Mouse (Mus musculus) heart, postnatal 14 days (tissue): ENCODE results near the gene Hjurp. TPM values are rescaled to one million over a fixed set of nuclear protein-coding genes. Genes with fewer than 3 reads are reported as not detected.
A peak's percentile ranks its signal among the peaks of the same experiment; 100 is the strongest.

Experiments
- DNase-seq, 2 experiments: peaks; one replicate each; pipeline ENCODE4 v3.0.0; 2021 to 2022
- intact Hi-C: fragments of 180-260 bp; cut with DNase I; formaldehyde crosslinking; loops from one replicate; pipeline ENCODE4 v1.15.1; 2025
- total RNA-seq, 2 experiments: library from RNA; stranded (reverse); gene quantifications; 2 replicates each; pipeline ENCODE4 v1.2.3; 2021

Hjurp gene
- total RNA-seq, 2 experiments from 2014 or later: 25.4 to 32.1 TPM

DNA sequence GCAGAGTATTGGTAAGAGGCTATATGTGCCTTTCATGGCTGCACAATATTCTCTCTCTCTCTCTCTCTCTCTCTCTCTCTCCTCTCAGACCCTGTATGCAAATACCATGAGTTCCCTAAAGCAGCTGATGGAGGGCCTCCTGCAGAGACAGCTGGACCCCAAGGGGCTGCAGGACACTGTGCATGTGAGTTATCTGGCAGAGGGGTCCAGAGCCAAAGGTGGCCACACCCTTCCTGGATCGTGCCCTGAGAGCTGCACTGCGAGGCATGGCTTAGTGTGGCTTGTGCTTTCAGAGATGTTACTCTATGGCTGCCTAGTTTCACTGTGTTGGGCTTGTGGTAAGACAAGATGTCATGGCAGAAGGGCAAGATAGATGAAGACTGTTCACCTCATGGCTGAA lies 29.8 kb downstream of the Hjurp start:
- intact Hi-C loops: no loop called here
- peak in 1 of 2 experiments; percentile 10 for DNase-seq

DNA sequence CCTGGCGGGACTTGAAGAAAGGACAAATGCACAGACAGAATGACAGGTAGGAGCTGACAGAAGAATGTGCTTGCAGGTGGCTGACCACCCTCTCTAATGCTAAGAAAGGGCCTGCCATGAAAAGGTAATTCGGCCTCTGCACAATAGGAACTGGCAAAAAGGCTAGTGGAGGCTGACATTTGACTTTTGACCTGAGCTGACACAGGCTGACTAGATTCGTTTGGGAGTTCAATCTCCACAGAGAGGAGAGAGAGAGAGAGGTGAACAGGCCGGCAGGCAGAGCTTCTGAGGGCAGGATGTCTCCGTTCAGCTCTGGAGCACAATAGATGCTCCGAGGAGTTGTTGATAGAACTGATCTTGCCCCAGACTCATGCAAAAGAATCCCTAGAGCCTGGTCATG lies 31.0 kb downstream of the Hjurp start:
- DNase-seq: no peak
- intact Hi-C loops: no loop called here

DNA sequence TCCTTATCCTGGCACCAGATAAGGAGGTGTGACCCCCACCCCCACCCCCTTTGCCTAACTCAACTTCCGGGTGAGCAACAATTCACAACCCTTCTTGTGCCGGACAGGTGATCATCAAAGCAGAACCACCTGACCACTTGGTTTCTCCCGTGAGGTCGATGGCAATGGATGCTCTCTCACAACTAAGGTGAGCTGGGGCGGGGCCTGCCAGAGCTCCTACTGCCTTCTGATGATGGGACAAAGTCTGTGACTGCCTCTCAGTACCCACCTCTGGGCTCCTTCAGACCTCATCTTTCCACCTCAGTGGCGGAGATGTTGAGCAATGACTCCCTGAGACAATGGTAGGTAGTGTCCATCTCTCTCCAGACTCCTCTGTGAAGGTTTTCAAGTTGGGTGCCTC lies 31.6 kb downstream of the Hjurp start:
- intact Hi-C loops: no loop called here
- DNase-seq: no peak

DNA sequence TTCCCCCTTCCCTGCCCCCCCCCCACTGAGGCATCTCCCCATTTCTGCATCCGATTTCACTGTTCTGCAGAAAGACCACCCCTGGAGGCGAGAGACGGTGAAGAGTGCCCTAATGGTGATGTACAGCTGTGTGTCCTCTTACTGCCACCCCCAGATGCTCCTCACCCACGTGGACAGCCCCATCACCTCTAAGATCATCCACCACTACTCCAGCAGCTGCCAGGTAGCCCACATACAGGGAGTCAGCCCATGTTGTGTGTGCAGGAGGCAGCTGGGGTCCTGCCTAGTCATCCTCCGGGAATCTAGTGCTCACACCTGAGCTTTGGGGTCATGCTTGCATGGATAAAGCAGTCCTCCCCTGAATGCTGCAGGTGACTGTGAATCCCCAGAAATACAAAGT lies 33.6 kb downstream of the Hjurp start:
- no peak for DNase-seq
- intact Hi-C loops: no loop called here

DNA sequence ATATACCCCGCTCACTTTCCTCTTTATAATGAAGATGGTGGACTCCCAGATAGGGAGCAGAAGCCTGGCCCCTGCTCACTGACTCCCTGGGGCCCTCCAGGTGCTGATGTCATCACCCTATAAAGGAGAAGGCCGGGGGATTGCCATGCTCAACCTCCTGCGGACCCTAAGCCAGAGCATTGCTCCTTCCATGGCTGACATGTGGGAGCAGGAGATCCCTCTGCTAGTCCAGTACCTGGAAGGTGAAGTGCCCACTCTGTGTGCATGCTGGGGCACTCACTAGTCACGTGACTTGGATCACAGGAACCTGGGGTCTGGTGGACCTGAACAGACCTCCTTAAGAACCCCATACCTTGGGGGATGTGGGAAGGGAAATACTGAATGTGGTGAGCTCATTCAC lies 36.9 kb downstream of the Hjurp start:
- no peak for DNase-seq
- intact Hi-C loops: no loop called here

DNA sequence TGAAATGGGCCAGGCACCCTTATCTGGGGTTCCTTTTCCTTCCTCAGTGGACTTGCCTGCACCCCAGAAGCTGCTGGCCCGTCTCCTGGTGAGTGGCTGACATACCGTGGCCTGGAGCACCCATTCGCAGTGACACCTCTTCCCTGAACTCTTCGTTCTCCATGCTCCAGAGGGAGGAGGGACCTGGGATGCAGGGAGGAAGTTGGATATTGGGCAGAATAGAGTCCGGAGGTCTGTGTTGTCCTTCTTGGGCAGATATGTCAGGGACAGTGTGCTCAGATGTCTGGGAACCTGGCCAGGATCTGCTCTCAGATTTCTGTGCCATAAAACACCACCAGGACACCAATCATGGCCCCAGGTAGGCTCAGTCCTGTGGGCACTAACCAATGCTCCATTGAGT lies 37.4 kb downstream of the Hjurp start:
- no peak for DNase-seq

DNA sequence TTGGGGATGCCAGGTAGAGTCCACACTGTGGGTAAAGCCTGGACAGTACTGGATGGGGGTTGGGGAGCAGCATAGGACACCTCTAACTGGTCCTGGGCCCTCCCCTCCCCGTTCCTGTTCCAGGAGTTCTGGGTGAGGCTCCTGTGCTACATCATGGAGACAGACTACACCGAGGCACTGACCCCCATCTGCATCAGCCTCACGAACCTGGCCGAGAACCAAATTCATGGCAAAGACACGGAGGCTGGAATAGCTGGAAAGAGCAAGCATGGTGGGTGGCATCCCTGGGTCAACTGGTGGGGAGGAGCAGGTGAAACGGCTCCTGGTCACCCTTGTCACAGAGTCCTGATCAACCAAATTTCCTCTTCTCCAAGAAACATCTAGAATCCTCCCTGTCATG lies 38.7 kb downstream of the Hjurp start:
- no peak for DNase-seq
- intact Hi-C loops: no loop called here

More for the DNA sequence above, 37.4 kb downstream of the Hjurp start:
- intact Hi-C loops: no loop called here

DNA sequence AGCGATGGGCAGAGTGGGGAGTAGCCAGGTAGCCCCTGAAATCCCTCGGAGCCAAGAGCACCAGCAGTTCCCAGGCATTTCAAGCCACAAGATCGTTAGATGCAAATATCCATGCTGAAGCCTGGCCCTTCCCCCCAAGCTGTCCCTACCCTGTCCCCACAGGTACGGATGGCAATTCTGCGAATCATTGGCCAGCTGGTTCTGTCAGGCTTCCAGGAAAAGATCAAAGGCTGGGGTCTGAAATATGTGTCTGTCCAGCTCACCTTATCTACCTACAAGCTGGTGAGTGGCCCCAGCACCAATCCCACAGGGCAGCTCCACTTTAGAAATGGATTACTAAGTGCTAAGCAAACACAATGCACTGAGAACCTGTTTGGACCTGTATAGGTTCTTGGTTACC lies 40.1 kb downstream of the Hjurp start:
- intact Hi-C loops: no loop called here
- DNase-seq: no peak

DNA sequence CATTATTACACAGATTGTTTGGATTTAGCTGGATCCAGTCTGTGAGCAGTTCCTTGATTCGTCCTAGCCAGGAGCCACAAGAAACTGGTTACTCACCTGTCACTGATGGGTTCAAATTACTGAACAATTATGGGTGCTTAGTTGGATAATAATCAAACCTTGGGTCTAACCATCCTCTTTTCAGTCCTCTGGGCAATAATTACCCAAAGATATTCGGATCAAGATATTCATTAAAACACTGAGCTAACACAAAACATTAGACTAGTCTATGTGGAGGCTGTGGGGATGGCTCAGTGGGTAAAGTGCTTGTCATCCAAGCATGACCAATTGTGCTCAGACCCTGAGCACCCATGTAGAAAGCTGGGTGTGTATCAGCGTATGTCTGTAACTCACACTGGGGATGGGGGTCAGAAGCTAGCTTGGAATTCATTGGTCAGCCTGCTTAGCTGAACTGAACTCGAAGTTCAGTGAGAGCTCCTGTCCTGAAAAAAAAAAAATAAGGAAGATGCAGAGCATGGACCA lies 41.5 kb downstream of the Hjurp start:
- no peak for DNase-seq
- intact Hi-C loops: no loop called here

DNA sequence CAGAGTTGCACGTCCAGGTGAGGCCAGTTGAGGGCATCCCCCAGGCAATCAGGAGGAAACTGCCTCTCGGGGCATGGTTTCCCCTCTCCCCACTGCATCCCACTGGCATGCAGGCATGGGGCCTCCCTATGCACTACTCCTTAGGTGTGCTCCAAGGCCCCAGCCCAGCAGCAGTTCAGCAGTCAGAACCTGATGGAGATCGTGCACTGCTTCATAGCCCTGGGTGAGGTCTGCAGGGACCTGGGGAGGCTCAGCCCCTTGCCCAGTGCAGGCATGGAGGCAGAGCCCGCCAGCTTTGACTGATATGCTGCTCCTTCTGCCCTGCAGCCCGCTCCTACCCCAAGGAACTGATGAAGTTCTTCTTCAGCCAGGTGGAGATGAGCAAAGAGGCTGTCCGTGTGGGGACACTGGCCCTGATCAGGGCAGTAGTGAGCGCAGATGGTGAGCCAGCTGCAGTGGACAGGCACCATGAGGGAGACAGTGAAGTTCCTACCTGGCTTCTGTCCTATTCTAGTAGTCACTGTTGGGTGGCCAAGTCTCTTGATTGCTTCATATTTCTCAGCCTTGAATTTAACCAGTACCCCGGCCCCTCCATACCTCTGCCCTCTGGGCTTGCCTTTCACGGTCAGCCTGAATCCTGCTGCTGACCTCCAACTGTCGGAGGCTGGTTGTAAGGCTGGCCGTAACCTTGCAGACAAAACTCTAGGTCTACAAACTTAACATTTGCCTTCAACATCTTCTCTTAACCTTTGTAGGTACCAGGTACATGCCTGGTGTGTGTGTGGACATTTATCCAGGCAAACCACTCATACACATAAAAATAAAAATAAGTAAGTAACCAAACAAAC lies 42.2 kb downstream of the Hjurp start:
- DNase-seq: no peak
- intact Hi-C loops: no loop called here

DNA sequence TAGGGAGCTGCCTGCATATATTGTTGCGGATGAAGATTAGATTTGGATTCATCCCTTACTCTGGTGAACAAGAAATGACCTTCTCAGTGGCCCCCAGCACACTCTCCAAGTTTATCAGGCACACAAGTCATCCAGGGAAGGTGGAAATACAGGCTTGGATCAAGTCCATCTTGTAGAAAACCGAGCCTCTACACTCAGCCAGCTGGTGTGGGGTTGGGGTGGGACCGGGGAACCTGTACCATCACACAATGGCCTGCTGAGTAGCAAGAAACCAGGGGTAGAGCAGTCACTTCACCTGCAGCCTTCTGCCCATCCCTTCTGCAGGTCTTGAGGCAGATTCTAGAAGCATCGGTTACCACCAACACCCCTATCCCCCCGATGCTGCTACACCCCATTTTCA lies 42.8 kb downstream of the Hjurp start:
- DNase-seq: no peak
- intact Hi-C loops: no loop called here

DNA sequence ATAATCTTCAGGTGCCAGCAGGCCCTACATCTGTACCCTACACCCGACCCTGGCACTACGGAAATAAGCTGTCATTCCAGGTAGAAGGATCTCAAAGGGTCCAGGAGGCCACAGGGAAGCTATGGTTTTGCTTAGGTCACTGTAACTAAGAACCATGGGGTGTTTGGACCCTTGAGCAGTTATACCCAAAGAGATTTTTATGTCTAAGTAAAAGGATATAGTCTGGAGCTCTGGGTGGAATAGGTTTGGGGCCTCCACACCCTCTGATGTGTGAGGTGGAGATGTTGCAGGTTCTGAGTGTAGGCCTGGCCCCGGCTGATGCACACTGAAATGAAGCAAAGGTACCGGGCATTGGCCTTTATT lies 43.2 kb downstream of the Hjurp start:
- intact Hi-C loops: no loop called here
- DNase-seq: no peak

DNA sequence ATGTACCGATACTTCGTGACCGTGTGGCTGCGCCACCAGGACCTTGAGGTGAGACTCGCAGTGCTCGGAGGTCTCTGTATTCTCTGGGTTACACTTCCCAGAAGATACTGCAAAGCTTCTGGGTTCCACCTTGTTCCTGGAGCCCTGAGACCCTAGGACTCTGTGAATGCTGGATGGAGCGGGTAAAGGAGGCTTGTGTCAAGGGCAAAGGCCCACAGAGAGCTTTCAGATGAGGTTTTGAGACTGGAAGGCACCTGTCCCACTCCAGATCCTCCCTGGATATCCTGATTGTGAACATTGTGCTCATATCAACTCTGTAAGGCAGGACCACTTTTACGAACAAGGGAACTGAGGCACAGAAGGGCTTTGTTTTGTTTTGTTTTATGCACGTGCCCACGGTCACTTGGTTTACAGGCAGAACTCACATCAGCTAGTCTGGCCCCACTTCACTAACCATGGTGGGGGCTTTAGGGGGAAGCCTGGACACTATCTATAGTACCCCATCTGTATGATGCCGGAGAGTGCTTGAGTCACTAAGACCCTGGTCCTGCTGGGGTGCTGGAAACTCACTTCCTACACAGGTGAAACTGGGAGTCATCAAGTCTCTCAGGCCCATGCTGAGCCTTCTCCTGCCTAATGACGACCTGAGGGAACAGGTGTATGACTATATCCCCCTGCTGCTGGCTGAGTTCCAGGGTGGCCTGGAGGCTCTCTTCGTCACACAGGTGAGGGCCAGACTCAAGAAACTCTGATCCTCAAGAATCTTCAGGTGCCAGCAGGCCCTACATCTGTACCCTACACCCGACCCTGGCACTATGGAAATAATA lies 43.8 kb downstream of the Hjurp start:
- intact Hi-C loops: no loop called here
- no peak for DNase-seq

DNA sequence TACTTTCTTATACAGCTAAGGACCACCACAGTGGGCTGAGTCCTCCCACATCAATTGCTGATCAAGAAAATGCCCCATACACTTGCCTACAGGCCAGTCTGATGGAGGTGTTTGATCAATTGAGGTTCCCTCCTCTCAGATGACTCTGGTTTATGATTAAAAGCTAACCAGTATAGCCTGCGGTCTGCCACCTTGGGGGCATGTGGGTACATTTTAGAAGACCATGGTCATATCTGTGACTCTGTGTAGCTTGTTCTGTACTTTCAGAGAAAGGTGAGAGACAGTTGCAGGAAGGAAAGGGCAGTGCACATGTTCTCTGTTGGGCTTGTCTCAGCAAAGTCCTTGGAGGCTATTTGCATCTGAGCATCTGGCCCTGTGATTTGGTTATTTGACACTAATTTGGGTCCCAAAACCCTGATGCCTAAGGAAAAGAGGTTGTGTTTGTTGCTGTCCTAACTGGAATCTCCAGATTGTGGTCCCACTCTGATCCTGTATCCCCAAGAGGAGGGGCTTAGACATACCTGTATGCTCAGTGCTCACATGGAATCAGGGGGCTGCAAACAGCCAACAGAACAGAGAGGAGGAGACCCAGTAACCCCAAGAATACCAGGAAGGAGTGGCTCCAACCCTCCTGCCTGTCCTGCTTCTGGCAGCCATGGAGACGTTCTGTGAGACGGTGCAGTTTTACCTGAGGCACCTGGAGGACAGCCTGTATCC lies 44.6 kb downstream of the Hjurp start:
- DNase-seq: no peak

DNA sequence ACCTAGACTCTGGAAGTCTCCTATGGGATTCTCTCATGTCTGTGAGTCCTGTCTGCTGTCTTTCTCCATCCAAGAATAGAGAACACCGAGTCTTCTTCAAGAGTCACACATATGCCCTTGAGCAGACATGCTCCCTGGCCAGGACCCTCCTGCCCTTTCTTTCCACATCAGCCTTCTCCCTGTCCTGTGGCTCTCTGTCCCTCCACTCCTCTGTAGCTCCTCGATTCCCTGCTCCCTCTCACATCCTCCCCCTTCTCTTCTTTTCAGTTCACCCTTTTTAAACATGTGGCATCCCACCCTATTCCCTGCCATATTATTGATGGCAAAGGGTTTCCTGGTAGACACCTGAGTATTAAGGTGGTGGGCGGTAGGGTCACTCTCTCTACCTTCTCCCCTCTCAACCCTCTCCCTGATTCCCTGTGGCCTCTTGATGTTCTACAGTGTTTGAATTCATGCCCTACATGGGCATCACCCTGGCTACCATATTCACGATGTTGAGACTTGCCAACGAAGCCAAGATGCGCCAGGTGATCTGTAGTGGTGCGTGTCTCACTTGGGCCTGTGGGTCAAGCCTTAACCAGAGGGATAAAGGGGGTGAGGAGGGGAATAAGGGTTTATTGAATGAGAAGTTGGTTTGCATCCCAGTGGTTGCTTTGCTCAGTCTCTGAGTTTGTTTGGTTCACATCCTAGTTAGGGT lies 45.5 kb downstream of the Hjurp start:
- intact Hi-C loops: no loop called here
- no peak for DNase-seq

More for the DNA sequence above, 44.6 kb downstream of the Hjurp start:
- intact Hi-C loops: no loop called here

DNA sequence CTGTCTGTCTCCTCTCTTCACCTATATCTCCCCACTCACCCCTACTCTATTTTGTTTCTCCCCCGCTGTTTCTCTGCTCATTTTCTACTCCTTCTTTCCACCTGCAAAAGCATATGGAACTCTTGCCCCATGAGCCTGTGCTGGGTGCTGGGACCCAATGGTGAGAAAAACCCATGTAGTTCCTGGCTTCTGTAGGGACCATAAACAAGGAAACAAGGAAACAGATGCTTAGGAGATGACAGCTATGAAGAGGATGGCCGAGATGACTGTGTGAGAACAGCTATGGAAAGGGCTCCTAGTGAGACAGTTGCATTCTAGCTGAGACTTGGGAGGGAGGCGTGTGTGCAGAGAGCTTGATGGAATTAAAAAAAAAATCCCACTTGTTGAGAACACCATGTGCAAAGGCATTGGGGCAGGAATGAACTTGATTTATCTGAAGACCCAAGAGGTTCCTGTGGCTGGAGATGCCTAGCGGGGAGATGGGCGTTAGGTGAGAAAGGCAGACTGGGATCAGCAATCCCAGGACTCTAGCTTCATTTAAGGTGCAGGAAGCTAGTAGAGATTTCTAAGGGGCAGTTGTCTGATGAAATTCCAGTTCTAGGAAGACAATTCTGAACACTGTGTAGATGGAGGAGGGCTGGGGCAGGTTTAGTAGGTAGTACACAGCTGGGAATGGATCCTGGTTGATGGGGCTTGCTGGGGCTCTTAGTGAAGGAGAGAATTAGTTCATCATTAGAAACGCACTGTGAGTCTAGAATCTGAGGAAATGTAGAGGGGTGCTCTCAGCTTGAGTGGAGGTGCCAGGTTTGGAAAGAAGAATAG lies 46.2 kb downstream of the Hjurp start:
- DNase-seq: no peak
- intact Hi-C loops: no loop called here

DNA sequence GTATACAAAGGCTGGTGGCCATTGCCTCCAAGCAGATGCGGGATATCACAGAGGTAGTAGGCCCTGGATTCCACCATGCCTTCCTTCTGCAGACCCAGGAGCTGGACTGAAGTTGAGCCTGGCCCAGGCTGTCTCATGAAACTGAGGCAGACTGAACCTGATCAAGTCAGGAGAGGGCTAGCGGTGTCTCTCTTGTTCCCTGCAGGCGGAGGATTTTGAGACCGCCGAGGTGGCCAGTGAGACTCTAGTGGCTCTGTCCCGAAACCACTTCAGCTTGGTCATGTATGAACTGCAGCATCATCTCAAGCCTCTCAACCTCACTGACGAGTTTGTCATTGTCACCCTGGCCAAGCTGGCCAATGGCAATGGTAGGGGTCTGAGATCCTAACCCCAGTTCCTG lies 47.0 kb downstream of the Hjurp start:
- DNase-seq: no peak
- intact Hi-C loops: no loop called here

DNA sequence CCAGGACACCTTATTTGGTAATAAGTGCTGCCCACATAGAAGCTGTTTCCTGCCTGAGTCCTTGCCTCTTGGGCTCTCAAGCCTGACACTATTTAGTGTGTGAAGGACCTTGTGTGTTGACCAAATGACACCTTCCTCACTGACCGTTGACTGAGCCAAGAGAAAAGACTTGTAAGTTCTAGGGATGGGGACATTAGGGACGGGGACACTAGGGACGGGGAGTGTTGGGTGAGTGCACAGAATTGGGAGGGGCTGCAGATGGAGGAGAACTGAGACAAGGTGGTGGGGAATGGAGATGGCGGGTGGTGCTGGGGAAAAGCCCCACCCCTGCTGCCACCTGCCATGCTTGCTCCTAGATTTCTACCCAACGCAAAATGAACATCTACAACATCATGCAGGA lies 47.4 kb downstream of the Hjurp start:
- intact Hi-C loops: no loop called here
- no peak for DNase-seq

DNA sequence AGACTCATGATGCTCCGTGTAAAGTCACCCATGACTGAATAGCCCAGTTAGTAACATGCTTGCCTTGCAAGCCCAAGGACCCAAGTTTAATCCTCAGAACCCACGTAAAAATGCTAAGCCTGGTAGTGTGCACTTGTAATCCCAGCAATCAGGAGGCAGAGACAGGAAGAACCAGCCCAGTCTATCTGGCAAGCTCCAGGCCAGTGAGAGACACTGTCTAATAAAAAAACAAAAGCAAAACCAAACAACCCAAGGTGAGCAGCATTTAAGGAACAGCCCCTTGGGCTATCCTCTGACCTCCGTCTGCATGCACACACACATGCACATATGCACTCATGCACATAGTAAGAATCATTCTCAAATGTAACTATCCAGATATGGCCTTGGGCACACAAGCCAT lies 47.9 kb downstream of the Hjurp start:
- intact Hi-C loops: no loop called here
- DNase-seq: peak in 1 of 2 experiments; percentile 3

DNA sequence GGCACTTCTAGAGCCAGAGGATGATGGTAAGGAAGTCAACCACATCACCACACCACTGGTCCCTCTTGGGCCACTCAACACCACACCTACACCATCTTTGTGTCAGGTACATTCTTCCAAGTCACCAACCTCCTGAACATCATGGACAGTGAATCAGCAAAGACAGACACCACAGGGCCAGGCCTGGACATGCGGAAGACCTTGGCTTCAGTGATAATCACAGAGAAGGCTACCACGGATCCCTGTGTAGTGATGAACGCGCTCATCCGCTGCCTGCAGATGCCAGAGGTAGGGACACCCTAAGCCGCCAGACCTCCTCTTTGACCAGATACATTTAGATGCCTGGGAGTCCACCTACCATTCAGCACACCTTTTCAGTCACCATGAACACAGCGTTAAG lies 49.3 kb downstream of the Hjurp start:
- intact Hi-C loops: no loop called here

More for the DNA sequence above, 49.3 kb downstream of the Hjurp start:
- DNase-seq: peak; percentile 6 to 18
